Mouse (Mus musculus) ES-E14 (cell line): ENCODE results near the gene Anln.

ENCODE experiments used
- CHD2 ChIP-seq: IDR thresholded peaks from 2 replicates; pipeline ENCODE4 v1.6.1; 2014; ENCODE audit warnings: mild to moderate bottlenecking, low read depth, low read length, inconsistent platforms
- ZC3H11A ChIP-seq: IDR thresholded peaks from 2 replicates; pipeline ENCODE4 v1.6.1; 2012; ENCODE audit warnings: low read depth, mild to moderate bottlenecking, inconsistent platforms, low read length, borderline replicate concordance
- ZNF384 ChIP-seq: IDR thresholded peaks from 2 replicates; pipeline ENCODE4 v1.6.1; 2012; ENCODE audit warnings: low read depth, low read length, inconsistent platforms

DNA sequence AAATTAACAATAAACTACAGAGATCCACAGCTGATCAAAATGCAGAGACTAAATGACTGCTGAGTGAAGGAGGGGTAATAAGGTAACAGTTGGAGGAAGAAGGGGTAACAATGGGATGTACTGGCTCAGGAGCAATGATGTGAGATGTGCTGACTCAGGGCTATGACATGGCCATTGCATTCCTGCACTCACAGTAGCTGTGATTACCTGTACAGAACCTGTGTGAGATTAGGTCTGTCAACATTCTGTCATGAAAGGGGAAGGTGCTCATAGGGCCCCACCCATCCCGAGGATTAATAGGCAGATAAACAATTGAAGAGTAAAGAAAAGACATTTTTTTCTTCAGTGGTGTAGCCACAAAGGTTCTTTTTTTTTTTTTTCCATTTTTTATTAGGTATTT lies 48.7 kb downstream of the Anln start:
- no peak for TF ChIP-seq CHD2
- TF ChIP-seq ZNF384, result no peak
- no peak for TF ChIP-seq ZC3H11A
